Mouse (Mus musculus): ENCODE measurements at regions not wholly inside any gene's neighbourhood (a gene's known extent, or its start where the extent isn't known, plus 50 kb on each side); places are given as distances from the start of the nearest gene placed in this dataset.

- DNase-seq (ENCODE audit: low read depth, low spot score): peak; percentile 13
These were observed 5319.6 kb downstream of the 9330182O14Rik start for GRCm38 (mm10) chr15:45453797-45454196.

- DNase-seq (ENCODE audit: low read depth, low spot score): no peak
These were observed 5336.3 kb downstream of the 9330182O14Rik start for GRCm38 (mm10) chr15:45470425-45470824.

- no peak for DNase-seq (ENCODE audit: low read depth, low spot score)
These were observed 5339.0 kb downstream of the 9330182O14Rik start for GRCm38 (mm10) chr15:45473191-45473590.

DNA sequence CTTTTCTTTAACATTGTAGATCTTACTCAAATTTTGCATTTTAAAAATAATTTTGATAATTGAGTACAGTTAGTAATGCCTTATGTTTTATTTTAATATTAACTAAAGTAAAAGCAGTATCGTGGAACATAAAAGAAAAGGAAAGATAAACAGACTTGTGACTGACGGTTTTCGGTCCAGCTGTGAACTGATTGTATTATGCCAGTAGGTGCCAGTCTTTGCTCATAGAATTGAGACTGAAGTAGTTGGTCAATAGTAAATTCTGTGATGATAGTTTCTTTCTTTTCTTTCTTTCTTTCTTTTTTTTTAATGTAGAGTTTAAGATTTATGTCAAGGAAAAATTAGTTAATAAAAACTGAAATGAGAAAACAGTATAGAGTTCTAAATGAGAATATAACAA lies 5376.1 kb downstream of the 9330182O14Rik start:
- no peak for DNase-seq (ENCODE audit: low read depth, low spot score)

Measured in skeletal muscle tissue, adult 2 months (tissue).